Mouse (Mus musculus) erythroid progenitor cell, adult 5-6 weeks (primary cell): ENCODE measurements around the gene Otud7a. TPM values are rescaled to one million over a fixed set of nuclear protein-coding genes. Genes with fewer than 3 reads are reported as not detected.

Experiments used
- ATAC-seq: replicated peaks from 2 replicates; pipeline ENCODE4 v1.8.0; 2016; ENCODE audit warnings: moderate number of reproducible peaks, mild to moderate bottlenecking, moderate TSS enrichment, inconsistent platforms; ENCODE audit not compliant: poor library complexity, low FRiP score, severe bottlenecking
- total RNA-seq, 2 experiments: library from RNA; stranded (forward) in 1 of 2; stranded (reverse) in 1 of 2; fragments of 150-400 nt in 1 of 2; fragments of 186-747, 209-891 nt in 1 of 2; gene quantifications; 2 replicates each; pipeline versions ENCODE4 v1.2.3 to v1.2.4; 2015 to 2017; ENCODE audit warnings: low replicate concordance in 2 of 2

Gene Otud7a
- total RNA-seq, 2 experiments from 2014 or later, result not detected

- ATAC-seq, result no peak
Measured at GRCm38 (mm10) chr7:63757678-63758239, 313.2 kb downstream of the Otud7a start.

GRCm38 (mm10) chr7:63758240-63758826, 313.8 kb downstream of the Otud7a start:
- ATAC-seq, result no peak

DNA sequence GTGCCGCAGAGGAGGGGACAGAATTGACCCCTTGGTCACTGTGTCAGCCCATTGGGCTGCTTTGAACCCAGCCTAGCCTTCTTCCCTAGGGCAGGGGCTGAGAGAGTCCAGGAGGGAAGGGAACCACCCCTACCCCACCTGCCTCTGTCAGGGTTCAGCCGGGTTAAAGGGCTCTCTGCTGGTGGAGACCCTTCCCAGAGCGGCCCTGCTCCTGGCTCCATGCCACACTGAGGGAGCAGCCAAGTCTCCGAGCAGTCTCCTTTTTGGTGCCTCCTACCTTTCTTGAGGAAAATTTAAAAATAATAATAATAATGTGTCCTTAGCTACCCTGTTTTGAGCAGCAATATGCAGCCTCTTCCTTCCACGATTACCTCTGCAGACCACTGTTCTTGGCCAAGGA, 315.1 kb downstream of the Otud7a start:
- no peak for ATAC-seq

GRCm38 (mm10) chr7:63762529-63762928, 318.0 kb downstream of the Otud7a start:
- no peak for ATAC-seq

DNA sequence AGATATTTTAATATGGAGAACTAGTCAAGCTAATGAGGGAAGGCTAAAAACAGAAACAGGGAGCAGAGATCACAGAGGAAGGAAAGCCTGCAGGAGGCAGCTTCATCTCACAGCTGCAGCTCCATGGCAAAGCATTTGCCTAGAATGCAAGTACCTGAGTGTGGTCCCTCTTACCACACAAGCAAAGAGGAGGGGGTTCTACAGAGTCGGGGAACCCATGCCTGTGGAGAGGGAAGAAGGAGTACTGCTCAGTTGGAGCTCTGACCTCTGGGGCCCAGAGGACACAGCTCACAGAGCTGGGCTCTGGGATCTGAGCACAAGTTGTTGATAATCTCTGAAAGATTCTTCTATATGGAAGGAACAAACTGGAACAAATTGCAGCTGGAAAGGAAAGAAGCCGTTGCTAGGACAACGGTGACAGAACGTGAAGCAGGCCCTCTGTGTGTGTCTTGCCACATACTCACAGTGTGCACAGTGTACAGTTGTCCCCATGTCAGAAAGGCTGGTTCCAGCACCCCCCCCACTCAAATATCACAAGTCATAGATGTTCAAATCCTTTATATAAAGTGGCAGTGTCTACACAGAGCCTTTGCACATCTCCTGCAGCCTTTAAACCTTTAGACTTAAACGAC, 324.0 kb downstream of the Otud7a start:
- no peak for ATAC-seq

GRCm38 (mm10) chr7:63773268-63773667, 328.7 kb downstream of the Otud7a start:
- ATAC-seq, result no peak

DNA sequence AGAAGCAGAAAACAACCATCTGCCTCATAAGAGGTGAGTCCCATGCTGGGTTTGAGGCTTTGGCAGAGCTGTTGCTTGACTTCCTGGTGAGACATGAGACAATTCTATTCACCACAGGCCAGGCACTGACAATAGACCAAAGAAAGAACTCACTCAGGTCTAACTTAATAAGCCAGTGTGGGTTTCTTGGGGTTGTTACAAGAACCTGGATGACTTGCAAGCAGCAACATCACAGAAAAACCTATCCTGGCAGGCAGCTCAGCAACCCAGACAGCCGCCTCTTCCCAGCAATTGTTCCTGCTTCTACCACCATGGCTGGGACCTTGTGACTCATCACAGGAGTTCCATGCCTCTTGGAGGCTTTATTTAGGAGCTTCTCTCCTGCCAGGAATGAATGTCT, 329.7 kb downstream of the Otud7a start:
- no peak for ATAC-seq

DNA sequence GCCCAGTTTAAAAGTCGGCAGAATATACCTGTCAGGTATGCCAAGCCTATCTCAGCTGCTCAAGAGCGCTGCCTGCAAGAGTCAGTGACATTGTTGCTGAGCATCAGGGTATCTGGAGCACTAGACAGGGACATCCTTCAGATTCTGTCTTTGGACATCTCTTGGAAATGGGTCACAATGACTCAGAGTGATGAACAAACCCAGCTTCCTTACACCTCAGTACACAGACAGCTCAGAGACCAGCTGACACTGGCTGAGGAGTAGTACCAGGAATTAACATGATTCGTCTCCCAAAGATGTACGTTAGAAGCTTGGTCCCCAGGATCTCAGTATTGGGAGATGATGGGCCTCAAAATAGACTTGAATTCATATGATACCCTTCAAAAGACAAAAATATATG, 332.8 kb downstream of the Otud7a start:
- ATAC-seq, result no peak

- ATAC-seq, result no peak
Measured at GRCm38 (mm10) chr7:63780821-63781220, 336.3 kb downstream of the Otud7a start.

DNA sequence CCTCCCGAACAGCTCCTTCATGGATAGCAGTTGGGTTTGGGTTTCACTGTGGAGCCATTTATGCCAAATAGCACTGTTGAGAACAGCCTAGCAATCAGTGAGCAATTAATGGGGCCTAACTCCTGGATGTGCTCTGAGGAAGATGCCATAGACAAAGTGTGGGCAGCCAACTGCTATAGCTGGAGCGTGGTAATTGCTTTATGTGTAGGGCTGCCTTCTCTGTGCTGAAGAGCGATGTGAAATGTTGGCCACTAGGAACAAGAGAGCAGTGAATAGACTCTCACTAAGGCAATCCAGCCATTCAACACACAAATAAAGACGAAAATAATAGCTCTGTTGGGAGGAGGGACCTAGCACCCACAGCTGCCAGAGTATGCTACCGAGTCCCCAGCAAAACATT, 345.2 kb downstream of the Otud7a start:
- no peak for ATAC-seq

DNA sequence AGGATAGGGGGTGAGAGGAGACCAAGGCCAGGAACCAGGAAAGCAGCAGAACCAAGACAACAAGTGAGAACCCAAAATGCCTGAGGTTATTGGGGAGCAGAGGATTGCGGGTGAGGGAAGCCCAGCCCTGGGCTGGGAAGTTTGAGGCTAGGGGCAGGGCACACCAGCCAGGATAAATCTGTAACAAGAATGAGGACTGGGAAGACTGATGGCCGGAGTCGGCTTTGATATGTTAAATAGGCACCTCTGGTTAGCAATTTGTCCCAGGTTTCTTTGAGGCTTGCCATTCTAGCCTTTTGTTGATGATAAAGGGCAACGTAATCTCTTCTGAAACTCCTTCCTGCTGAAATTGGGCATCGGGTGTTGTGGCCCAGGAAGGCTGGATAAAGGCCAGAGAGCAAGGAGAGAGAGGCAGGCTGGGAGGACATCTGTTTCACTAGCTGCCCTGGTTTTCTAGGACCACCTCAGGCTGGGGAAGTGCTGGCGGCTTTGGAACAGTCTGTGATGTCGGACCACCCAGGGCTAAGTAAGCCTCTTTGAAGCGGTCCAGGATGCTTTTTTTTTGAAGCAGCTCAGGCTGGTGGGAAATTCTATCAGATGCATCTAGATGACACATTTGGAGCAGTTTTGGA, 351.6 kb downstream of the Otud7a start:
- ATAC-seq, result no peak

- ATAC-seq, result no peak
Measured at GRCm38 (mm10) chr7:63798446-63798845, 353.9 kb downstream of the Otud7a start.

DNA sequence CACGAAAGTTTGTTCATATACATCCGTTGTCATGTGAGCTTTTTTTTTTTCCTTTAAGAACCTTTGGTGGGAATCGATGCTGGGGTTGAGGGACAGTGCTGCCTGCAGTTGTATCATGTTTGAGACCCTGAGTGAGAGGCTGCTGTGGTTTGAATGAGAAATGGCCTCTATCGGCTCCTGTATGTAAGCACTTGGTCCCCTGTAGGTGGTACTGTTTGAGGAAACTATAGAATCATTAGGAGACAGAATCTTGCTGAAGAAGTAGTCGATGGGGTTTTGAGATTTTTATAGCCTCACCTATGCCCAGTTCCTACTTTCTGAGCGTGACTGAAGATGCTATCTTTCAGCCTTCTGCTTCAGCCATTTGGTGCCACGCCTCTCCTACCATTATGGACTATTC, 354.8 kb downstream of the Otud7a start:
- no peak for ATAC-seq

DNA sequence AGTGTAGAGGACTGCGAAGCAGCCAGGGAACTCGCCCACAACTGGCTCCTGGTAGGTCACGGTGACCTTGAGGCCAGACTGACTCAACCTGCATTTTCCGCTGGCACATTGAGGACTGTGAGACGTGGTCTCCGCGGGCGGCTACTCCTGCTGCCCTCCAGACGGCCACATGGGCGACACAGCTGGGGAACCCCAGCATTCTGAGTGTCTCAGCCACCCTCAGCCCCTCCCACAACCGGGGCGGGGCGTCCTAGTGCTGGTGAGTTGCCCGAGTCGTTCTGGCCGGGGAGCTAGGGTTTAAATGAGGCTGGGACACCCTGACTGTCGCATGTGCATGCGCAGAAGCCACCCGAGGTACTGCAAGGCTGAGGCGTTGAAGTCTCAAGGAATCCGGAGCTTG, 358.2 kb downstream of the Otud7a start:
- ATAC-seq, result no peak

Other genes with a start within 250 kb of the Otud7a start
- not detected in 2 replicates for gene Chrna7, start 232.2 kb upstream of the Otud7a start, total RNA-seq (2015; ENCODE audit: low replicate concordance)
- not detected in 2 replicates for gene Chrna7, start 232.2 kb upstream of the Otud7a start, total RNA-seq (2017; ENCODE audit: low replicate concordance)